Mouse (Mus musculus) midbrain, embryonic 11.5 days (tissue): ENCODE data around the gene Ttll1. TPM values are rescaled to one million over a fixed set of nuclear protein-coding genes. Genes with fewer than 3 reads are reported as not detected.

Source experiments
- ATAC-seq: fragments of 200-750 bp; cut with Nextera tagmentation; 2 replicates; pipeline ENCODE4 v1.8.0; 2017; ENCODE audit warnings: moderate TSS enrichment, moderate library complexity; ENCODE audit not compliant: low FRiP score
- DNase-seq: peaks from one replicate; pipeline ENCODE4 v3.0.0; 2015; ENCODE audit warnings: low spot score; ENCODE audit errors: missing footprints
- H3K27ac ChIP-seq: fragments of 300-500 bp; sonication (generic); 2 replicates; pipeline ENCODE4 v1.5.1; 2014; ENCODE audit warnings: low read depth, low read length
- H3K27me3 ChIP-seq: fragments of 300-500 bp; sonication (generic); 2 replicates; pipeline ENCODE4 v1.6.1; 2014; ENCODE audit warnings: mild to moderate bottlenecking, low read length, moderate library complexity, mixed read lengths; ENCODE audit not compliant: control insufficient read depth, insufficient read depth
- H3K36me3 ChIP-seq: fragments of 300-500 bp; sonication (generic); 2 replicates; pipeline ENCODE4 v1.6.1; 2014; ENCODE audit warnings: mild to moderate bottlenecking, low read length, moderate library complexity, mixed read lengths; ENCODE audit not compliant: control insufficient read depth, insufficient read depth
- H3K4me1 ChIP-seq: fragments of 300-500 bp; sonication (generic); 2 replicates; pipeline ENCODE4 v1.6.1; 2014; ENCODE audit warnings: low read length; ENCODE audit not compliant: control insufficient read depth, insufficient read depth
- H3K4me2 ChIP-seq: fragments of 300-500 bp; sonication (generic); 2 replicates; pipeline ENCODE4 v1.6.1; 2014; ENCODE audit warnings: mild to moderate bottlenecking, moderate library complexity
- H3K4me3 ChIP-seq: fragments of 300-500 bp; sonication (generic); 2 replicates; pipeline ENCODE4 v1.5.1; 2014; ENCODE audit warnings: low read depth, low read length
- H3K9ac ChIP-seq: fragments of 300-500 bp; sonication (generic); 2 replicates; pipeline ENCODE4 v1.6.1; 2014; ENCODE audit warnings: low read length
- H3K9me3 ChIP-seq: fragments of 300-500 bp; sonication (generic); 2 replicates; pipeline ENCODE4 v1.6.1; 2016; ENCODE audit warnings: low read length; ENCODE audit not compliant: control insufficient read depth
- WGBS: fragments of 180-500 bp; shearing (Covaris S2); extraction: QIAGEN DNeasy Blood & Tissue Kit; methylation state at CpG from one replicate; pipeline ENCODE4 v1.1.7; 2014; 5-methylcytosine and 5-hydroxymethylcytosine counted together
- polyA plus RNA-seq: library from polyadenylated mRNA; unstranded; fragments of >200 nt; fragmentation: Nextera tagmentation; extraction: Ambion mirVana; gene quantifications from 2 replicates; pipeline ENCODE4 v1.2.1, GENCODE M21; 2014

Gene Ttll1
- 32.2 and 34.6 TPM in 2 replicates for polyA plus RNA-seq

- Histone ChIP-seq H3K9ac (peak within 1 kb of the TSS; percentile 67), H3K9me3 (no peaks in the 10 kb centered on the region), H3K4me1 (no peaks in the 10 kb centered on the region), H3K27ac (peak within 1 kb of the TSS; percentile 60), H3K4me2 (peak within 1 kb of the TSS; percentile 81), H3K36me3 (no peaks in the 10 kb centered on the region), H3K4me3 (peak within 1 kb of the TSS; percentile 55), H3K27me3 (no peaks in the 10 kb centered on the region)
- WGBS = 14% methylated on average over 41 of the region's 41 CpGs
- ATAC-seq (peak; percentile 94), DNase-seq (peak; percentile 99)
Observed at GRCm38 (mm10) chr15:83510805-83511405, at the start of gene Ttll1. Gene Ttll1, minus strand, starts transcription at chr15:83510893.

GRCm38 (mm10) chr15:83555161-83555974 is 44.7 kb upstream of the Ttll1 start:
- Histone ChIP-seq H3K4me2 (peak overlapping the region; percentile 85), H3K36me3 (no peaks in the 10 kb centered on the region), H3K27ac (peak overlapping the region; percentile 82), H3K4me3 (peak overlapping the region; percentile 86), H3K4me1 (peaks cover 4% of the 10 kb centered on the region), H3K27me3 (no peaks in the 10 kb centered on the region), H3K9ac (peak overlapping the region; percentile 98), H3K9me3 (no peaks in the 10 kb centered on the region)
- DNase-seq = peak; percentile 99
- under 1% methylated on average over 74 of the region's 74 CpGs for WGBS
- ATAC-seq = peak; percentile 93

GRCm38 (mm10) chr15:83553831-83554230 is 43.1 kb upstream of the Ttll1 start:
- ATAC-seq = no peak

GRCm38 (mm10) chr15:83550137-83550536 is 39.4 kb upstream of the Ttll1 start:
- Histone ChIP-seq H3K4me1 (peaks cover 4% of the 10 kb centered on the region), H3K27me3 (no peaks in the 10 kb centered on the region), H3K4me2 (no peak overlapping the region), H3K9me3 (no peaks in the 10 kb centered on the region), H3K9ac (no peak overlapping the region), H3K36me3 (peaks cover 18% of the 10 kb centered on the region), H3K27ac (no peak overlapping the region), H3K4me3 (no peak overlapping the region)
- WGBS = 88% methylated on average over 2 of the region's 2 CpGs
- DNase-seq (peak; percentile 21), ATAC-seq (no peak)

More at GRCm38 (mm10) chr15:83553831-83554230, 43.1 kb upstream of the Ttll1 start:
- Histone ChIP-seq H3K4me2 (no peak overlapping the region), H3K27me3 (no peaks in the 10 kb centered on the region), H3K36me3 (peaks cover 3% of the 10 kb centered on the region; the same call in 1 of the 2 replicates), H3K9ac (no peak overlapping the region), H3K4me3 (no peak overlapping the region), H3K4me1 (peaks cover 4% of the 10 kb centered on the region), H3K9me3 (no peaks in the 10 kb centered on the region), H3K27ac (no peak overlapping the region)
- DNase-seq = no peak

- ATAC-seq (no peak), DNase-seq (peak; percentile 33)
- Histone ChIP-seq H3K36me3 (peaks cover 18% of the 10 kb centered on the region), H3K9ac (no peak overlapping the region), H3K27ac (no peak overlapping the region), H3K27me3 (no peaks in the 10 kb centered on the region), H3K4me1 (no peaks in the 10 kb centered on the region), H3K9me3 (no peaks in the 10 kb centered on the region), H3K4me3 (no peak overlapping the region), H3K4me2 (no peak overlapping the region)
- 92% methylated on average over 8 of the region's 8 CpGs for WGBS
Observed at GRCm38 (mm10) chr15:83547144-83547543, 36.5 kb upstream of the Ttll1 start.

GRCm38 (mm10) chr15:83546029-83546428 is 35.3 kb upstream of the Ttll1 start:
- no peak for ATAC-seq

GRCm38 (mm10) chr15:83541647-83542287 is 31.1 kb upstream of the Ttll1 start:
- Histone ChIP-seq H3K4me1 (no peaks in the 10 kb centered on the region), H3K4me3 (no peak overlapping the region), H3K27me3 (no peaks in the 10 kb centered on the region), H3K9ac (no peak overlapping the region), H3K27ac (no peak overlapping the region), H3K4me2 (no peak overlapping the region), H3K36me3 (peaks cover 4% of the 10 kb centered on the region; the same call in 1 of the 2 replicates), H3K9me3 (no peaks in the 10 kb centered on the region)
- 81% methylated on average over 9 of the region's 9 CpGs for WGBS
- ATAC-seq = no peak
- DNase-seq = peak; percentile 14

More at GRCm38 (mm10) chr15:83546029-83546428, 35.3 kb upstream of the Ttll1 start:
- H3K36me3 ChIP-seq = peaks cover 18% of the 10 kb centered on the region
- no peak overlapping the region for H3K4me2 ChIP-seq
- H3K9me3 ChIP-seq = no peaks in the 10 kb centered on the region
- H3K9ac ChIP-seq = no peak overlapping the region
- DNase-seq = peak; percentile 62
- WGBS = 90% methylated on average over 7 of the region's 7 CpGs
- no peaks in the 10 kb centered on the region for H3K4me1 ChIP-seq
- no peaks in the 10 kb centered on the region for H3K27me3 ChIP-seq
- no peak overlapping the region for H3K27ac ChIP-seq
- H3K4me3 ChIP-seq = no peak overlapping the region

GRCm38 (mm10) chr15:83539905-83540304 is 29.2 kb upstream of the Ttll1 start:
- H3K27me3 ChIP-seq = no peaks in the 10 kb centered on the region
- no peaks in the 10 kb centered on the region for H3K36me3 ChIP-seq
- DNase-seq = no peak
- H3K4me2 ChIP-seq = no peak overlapping the region
- H3K4me1 ChIP-seq = no peaks in the 10 kb centered on the region
- no peak overlapping the region for H3K27ac ChIP-seq
- ATAC-seq = no peak
- 78% methylated on average over 4 of the region's 4 CpGs for WGBS
- H3K9ac ChIP-seq = no peak overlapping the region
- no peaks in the 10 kb centered on the region for H3K9me3 ChIP-seq
- H3K4me3 ChIP-seq = no peak overlapping the region

GRCm38 (mm10) chr15:83538855-83539254 is 28.2 kb upstream of the Ttll1 start:
- Histone ChIP-seq H3K4me2 (no peak overlapping the region), H3K27me3 (no peaks in the 10 kb centered on the region), H3K9ac (no peak overlapping the region), H3K9me3 (no peaks in the 10 kb centered on the region), H3K4me3 (no peak overlapping the region), H3K36me3 (no peaks in the 10 kb centered on the region), H3K27ac (no peak overlapping the region), H3K4me1 (no peaks in the 10 kb centered on the region)
- ATAC-seq (no peak), DNase-seq (no peak)
- 92% methylated on average over 2 of the region's 2 CpGs for WGBS
